Comparison of ENCODE assay signal across 11 mouse cellular contexts in the genomic region with DNA sequence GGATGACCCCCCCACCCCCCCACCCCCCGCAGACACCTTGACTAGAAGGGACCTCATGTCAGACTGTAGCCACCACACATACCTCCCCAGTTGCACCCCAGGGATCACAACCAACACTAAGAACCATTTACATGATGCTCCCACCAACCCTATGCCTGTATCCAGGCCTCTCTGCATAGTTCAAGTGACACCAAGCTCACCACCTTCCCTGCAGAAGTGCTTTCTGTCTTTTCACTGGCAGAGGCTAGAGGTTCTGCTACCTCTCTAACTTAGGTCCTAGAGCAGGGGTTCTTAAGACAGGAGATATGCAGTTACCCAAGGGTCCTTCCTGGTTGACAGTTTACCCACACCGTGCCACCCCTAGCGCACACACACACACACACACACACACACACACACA. TPM values are rescaled to one million over a fixed set of nuclear protein-coding genes. Genes with fewer than 3 reads are reported as not detected.
DNase-seq lines count a peak whose midpoint lies in the region; ATAC-seq lines count a peak whose summit lies in the region.
"Had no signal": no experiment of that assay in that cellular context is flagged by ENCODE, and none has a peak within 500 bp of the region (broad histone marks: within the 10 kb centered on the region; RNA-seq: fewer than 3 reads in every experiment).

No protein-coding gene starts in this region.

- DNase-seq in heart, adult 11 months, result no peak
- DNase-seq in embryonic facial prominence, embryonic 14.5 days (ENCODE audit: low spot score), result no peak
- no peak for DNase-seq in hindbrain, embryonic 14.5 days (ENCODE audit: low spot score)
- DNase-seq in right cerebral cortex, postnatal 14 days, result no peak
- DNase-seq in left cerebral cortex, postnatal 4 days, result no peak
- DNase-seq: liver, embryonic 13.5 days had no signal

- intact Hi-C loops in left cerebral cortex, postnatal 4 days (cut with DNase I), result no loop called here

- ATAC-seq in heart, embryonic 14.5 days (ENCODE audit: insufficient number of reproducible peaks, insufficient read depth, low FRiP score, low read depth), result no peak
- no peak for ATAC-seq in embryonic facial prominence, embryonic 14.5 days (ENCODE audit: low read depth)
- no peak for ATAC-seq in hindbrain, embryonic 14.5 days (ENCODE audit: low FRiP score)
- no peak for ATAC-seq in midbrain, embryonic 15.5 days (replicated peaks)
- ATAC-seq in monocyte, adult 5-6 weeks (replicated peaks; ENCODE audit: insufficient number of reproducible peaks, low FRiP score, low TSS enrichment, poor library complexity, severe bottlenecking), result no peak

- H3K4me3 ChIP-seq in heart, embryonic 14.5 days (ENCODE audit: control insufficient read depth in 1 of 2, insufficient read depth in 1 of 2, low read depth in 1 of 2, low read length in 2 of 2), result no peak overlapping the region
- peak overlapping the region; percentile 15 for H3K4me3 ChIP-seq in embryonic facial prominence, embryonic 14.5 days (ENCODE audit: low read depth, low read length)
- peak overlapping the region; percentile 96; the same call in 1 of the 2 replicates for H3K4me3 ChIP-seq in hindbrain, embryonic 14.5 days (replicated peaks; ENCODE audit: low read length)
- H3K4me3 ChIP-seq in midbrain, embryonic 15.5 days, result peak overlapping the region; percentile 97
- H3K4me3 ChIP-seq: liver, embryonic 13.5 days had no signal

- H3K4me1 ChIP-seq in heart, embryonic 14.5 days (ENCODE audit: control insufficient read depth in 2 of 2, insufficient read depth in 2 of 2, low read length in 2 of 2), result peaks cover 66 to 75% of the 10 kb centered on the region in 2 experiments
- peaks cover 74% of the 10 kb centered on the region for H3K4me1 ChIP-seq in embryonic facial prominence, embryonic 14.5 days (ENCODE audit: control insufficient read depth, insufficient read depth, low read length)
- H3K4me1 ChIP-seq in hindbrain, embryonic 14.5 days (replicated peaks; ENCODE audit: control insufficient read depth, insufficient read depth, low read length), result peaks cover 72% of the 10 kb centered on the region
- peaks cover 76% of the 10 kb centered on the region for H3K4me1 ChIP-seq in midbrain, embryonic 15.5 days

- WGBS in heart, embryonic 14.5 days, result 78% methylated on average over 3 of the region's 3 CpGs
- WGBS in embryonic facial prominence, embryonic 14.5 days, result 89% methylated on average over 3 of the region's 3 CpGs
- WGBS in hindbrain, embryonic 14.5 days, result 86% methylated on average over 3 of the region's 3 CpGs
- 92% methylated on average over 3 of the region's 3 CpGs for WGBS in midbrain, embryonic 15.5 days

- no peaks in the 10 kb centered on the region for H3K9me3 ChIP-seq in heart, embryonic 14.5 days (ENCODE audit: control insufficient read depth, low read length)
- H3K9me3 ChIP-seq in embryonic facial prominence, embryonic 14.5 days (ENCODE audit: control insufficient read depth, low read length), result no peaks in the 10 kb centered on the region
- no peaks in the 10 kb centered on the region for H3K9me3 ChIP-seq in hindbrain, embryonic 14.5 days (ENCODE audit: control insufficient read depth, low read length)
- H3K9me3 ChIP-seq in midbrain, embryonic 15.5 days, result no peaks in the 10 kb centered on the region
- H3K9me3 ChIP-seq: liver, embryonic 13.5 days had no signal

- H3K27me3 ChIP-seq in heart, embryonic 14.5 days (ENCODE audit: control insufficient read depth, insufficient read depth, low read length), result no peaks in the 10 kb centered on the region
- no peaks in the 10 kb centered on the region for H3K27me3 ChIP-seq in embryonic facial prominence, embryonic 14.5 days (replicated peaks; ENCODE audit: control insufficient read depth, insufficient read depth, low read length)
- no peaks in the 10 kb centered on the region for H3K27me3 ChIP-seq in hindbrain, embryonic 14.5 days (ENCODE audit: control insufficient read depth, insufficient read depth, low read length)
- H3K27me3 ChIP-seq in midbrain, embryonic 15.5 days (replicated peaks), result no peaks in the 10 kb centered on the region

- peaks cover 23% of the 10 kb centered on the region for H3K36me3 ChIP-seq in heart, embryonic 14.5 days (ENCODE audit: control insufficient read depth, insufficient read depth, low read length)
- H3K36me3 ChIP-seq in embryonic facial prominence, embryonic 14.5 days (ENCODE audit: control insufficient read depth, insufficient read depth, low read length), result peaks cover 24% of the 10 kb centered on the region; the same call in 1 of the 2 replicates
- peaks cover 21% of the 10 kb centered on the region for H3K36me3 ChIP-seq in hindbrain, embryonic 14.5 days (replicated peaks; ENCODE audit: control insufficient read depth, insufficient read depth)
- H3K36me3 ChIP-seq in midbrain, embryonic 15.5 days (replicated peaks), result no peaks in the 10 kb centered on the region
- H3K36me3 ChIP-seq: liver, embryonic 13.5 days had no signal

- H3K9ac ChIP-seq in heart, embryonic 14.5 days (ENCODE audit: low read length), result peak overlapping the region; percentile 97
- peak overlapping the region; percentile 30; the same call in 1 of the 2 replicates for H3K9ac ChIP-seq in embryonic facial prominence, embryonic 14.5 days (ENCODE audit: low read depth, low read length)
- peak overlapping the region; percentile 99 for H3K9ac ChIP-seq in hindbrain, embryonic 14.5 days
- H3K9ac ChIP-seq in midbrain, embryonic 15.5 days, result peak overlapping the region; percentile 31; the same call in 1 of the 2 replicates
- H3K9ac ChIP-seq: liver, embryonic 13.5 days had no signal

- H3K4me2 ChIP-seq in heart, embryonic 14.5 days (ENCODE audit: low read length), result peak overlapping the region; percentile 91
- peak overlapping the region; percentile 70 for H3K4me2 ChIP-seq in embryonic facial prominence, embryonic 14.5 days (ENCODE audit: low read depth, low read length)
- peak overlapping the region; percentile 93 for H3K4me2 ChIP-seq in hindbrain, embryonic 14.5 days (replicated peaks)
- peak overlapping the region; percentile 98 for H3K4me2 ChIP-seq in midbrain, embryonic 15.5 days
- H3K4me2 ChIP-seq: liver, embryonic 13.5 days had no signal

- peak overlapping the region; percentile 10 to 94 for H3K27ac ChIP-seq in heart, embryonic 14.5 days (replicated peaks in 1 of 2; ENCODE audit: control insufficient read depth in 1 of 2, insufficient read depth in 1 of 2, low read depth in 2 of 2, low read length in 2 of 2)
- peak overlapping the region; percentile 44; the same call in 1 of the 2 replicates for H3K27ac ChIP-seq in embryonic facial prominence, embryonic 14.5 days (replicated peaks; ENCODE audit: low read depth, low read length)
- no peak overlapping the region for H3K27ac ChIP-seq in hindbrain, embryonic 14.5 days
- no peak overlapping the region for H3K27ac ChIP-seq in midbrain, embryonic 15.5 days
- H3K27ac ChIP-seq: liver, embryonic 13.5 days had no signal

RNA-seq across cellular contexts. Expression of gene Soga1, which starts 3.8 kb away (rescaled TPM):
- 4.1 and 5.0 TPM in 2 replicates for polyA plus RNA-seq in heart, embryonic 14.5 days (2014; fragmentation: Nextera tagmentation; extraction: Ambion mirVana)
- polyA plus RNA-seq in embryonic facial prominence, embryonic 14.5 days (2014; fragmentation: Nextera tagmentation; extraction: Ambion mirVana), result 5.2 and 6.3 TPM in 2 replicates
- 9.5 and 9.7 TPM in 2 replicates for polyA plus RNA-seq in hindbrain, embryonic 14.5 days (2014; fragmentation: Nextera tagmentation; extraction: Ambion mirVana)
- polyA plus RNA-seq in midbrain, embryonic 15.5 days (2015; fragmentation: Nextera tagmentation; extraction: Ambion mirVana), result 6.8 and 7.1 TPM in 2 replicates
- total RNA-seq in left cerebral cortex, postnatal 4 days (2021), result 100 to 1,000 TPM; 104 to 108 TPM
- 0.76 to 1.5 TPM (median 0.78 TPM) in 3 replicates for total RNA-seq in monocyte, adult 5-6 weeks (2017)

RNA-seq across cellular contexts. Expression of gene Tldc2, which starts 11.6 kb away (rescaled TPM):
- not detected in 2 replicates for polyA plus RNA-seq in heart, embryonic 14.5 days (2014; fragmentation: Nextera tagmentation; extraction: Ambion mirVana)
- polyA plus RNA-seq in embryonic facial prominence, embryonic 14.5 days (2014; fragmentation: Nextera tagmentation; extraction: Ambion mirVana), result not detected in 2 replicates
- not detected in 2 replicates for polyA plus RNA-seq in hindbrain, embryonic 14.5 days (2014; fragmentation: Nextera tagmentation; extraction: Ambion mirVana)
- not detected in 2 replicates for polyA plus RNA-seq in midbrain, embryonic 15.5 days (2015; fragmentation: Nextera tagmentation; extraction: Ambion mirVana)
- not detected for total RNA-seq in left cerebral cortex, postnatal 4 days (2021)
- total RNA-seq in monocyte, adult 5-6 weeks (2017), result not detected in 3 replicates
- total RNA-seq: hematopoietic stem cell, adult 5-6 weeks had no signal
- polyA plus RNA-seq: liver, embryonic 13.5 days; testis, adult 2 months had no signal

RNA-seq across cellular contexts. Expression of gene Samhd1, which starts 59.8 kb away (rescaled TPM):
- 18.3 and 19.6 TPM in 2 replicates for polyA plus RNA-seq in heart, embryonic 14.5 days (2014; fragmentation: Nextera tagmentation; extraction: Ambion mirVana)
- polyA plus RNA-seq in embryonic facial prominence, embryonic 14.5 days (2014; fragmentation: Nextera tagmentation; extraction: Ambion mirVana), result 23.6 and 24.0 TPM in 2 replicates
- 12.2 and 12.4 TPM in 2 replicates for polyA plus RNA-seq in hindbrain, embryonic 14.5 days (2014; fragmentation: Nextera tagmentation; extraction: Ambion mirVana)
- 9.4 and 9.9 TPM in 2 replicates for polyA plus RNA-seq in midbrain, embryonic 15.5 days (2015; fragmentation: Nextera tagmentation; extraction: Ambion mirVana)
- total RNA-seq in left cerebral cortex, postnatal 4 days (2021), result 10 to 100 TPM; 18.0 to 18.7 TPM
- total RNA-seq in monocyte, adult 5-6 weeks (2017), result 1,089 to 1,183 TPM (median 1,123 TPM) in 3 replicates

Comparison
In these comparisons a context has a peak if more than half of its experiments do, and no peak if none do; other contexts are left out.
1. H3K27ac ChIP-seq: peak in heart, embryonic 14.5 days (2 of 2) and embryonic facial prominence, embryonic 14.5 days (single experiment); none in hindbrain, embryonic 14.5 days (single experiment) and midbrain, embryonic 15.5 days (single experiment).
2. H3K4me3 ChIP-seq: peak in embryonic facial prominence, embryonic 14.5 days (single experiment), hindbrain, embryonic 14.5 days (single experiment) and midbrain, embryonic 15.5 days (single experiment); none in heart, embryonic 14.5 days (0 of 2).
3. H3K9ac ChIP-seq: peak in every context shown above with its lines; median percentile 99 in hindbrain, embryonic 14.5 days; 97 in heart, embryonic 14.5 days; 31 in midbrain, embryonic 15.5 days; 30 in embryonic facial prominence, embryonic 14.5 days.
4. Peak in every context shown above with its lines, with median percentiles within 50 percentile points of each other: H3K4me2 ChIP-seq.